Mouse (Mus musculus) left cerebral cortex, adult 9 months (tissue): ENCODE results near the gene Mtch1.
A peak's percentile ranks its signal among the peaks of the same experiment; 100 is the strongest.
"Not testable (repeated sequence)": the region's sequence is repeated elsewhere in the genome, so short reads cannot be mapped to it uniquely, and the experiment has no call there.

ENCODE experiments used
- DNase-seq, 2 experiments: peaks; one replicate each; pipeline ENCODE4 v3.0.0; 2022; ENCODE audit warnings: low spot score in 2 of 2

The Mtch1 gene

DNA sequence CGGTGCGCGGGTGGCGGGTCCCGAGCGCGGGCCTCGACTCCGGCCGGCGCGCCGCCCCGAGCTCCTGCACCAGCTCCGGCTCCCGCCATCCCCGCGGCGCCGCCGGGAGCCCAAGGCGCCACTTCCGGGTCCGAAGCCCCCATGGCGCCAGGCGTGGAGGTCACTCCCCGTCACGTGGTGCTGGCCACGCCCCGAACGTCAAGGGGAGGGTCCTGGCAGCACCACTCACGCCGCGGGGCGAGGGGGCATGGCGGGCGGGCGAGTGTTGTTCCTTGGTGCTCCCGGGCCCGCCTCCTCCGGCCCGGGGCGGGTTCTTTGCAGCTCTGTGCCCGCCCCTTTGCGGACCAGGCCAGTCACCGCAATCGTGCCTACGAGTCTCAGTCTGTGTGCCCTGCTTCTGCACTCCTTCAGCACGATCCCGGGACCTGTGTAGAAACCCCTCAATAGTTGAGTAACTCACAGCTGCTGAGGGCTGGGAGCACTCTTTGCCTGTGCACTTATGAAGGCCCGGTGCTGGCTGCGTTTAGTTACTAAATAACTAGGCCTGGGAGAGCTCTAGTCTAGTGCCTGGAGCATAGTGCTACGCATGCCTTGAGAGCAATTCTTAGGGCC is at the start of gene Mtch1:
Gene Mtch1, minus strand, starts transcription at position 290 of the 612 bp plus-strand sequence.
- peak; percentile 89 to 97 for DNase-seq

GRCm38 (mm10) chr17:29396821-29397242 is 49.1 kb upstream of the Mtch1 start:
- peak in 1 of 2 experiments; percentile 70 for DNase-seq

GRCm38 (mm10) chr17:29396056-29396799 is 48.5 kb upstream of the Mtch1 start:
- DNase-seq = no peak

- no peak for DNase-seq
These were observed 47.6 kb upstream of the Mtch1 start for GRCm38 (mm10) chr17:29395381-29395780.

DNA sequence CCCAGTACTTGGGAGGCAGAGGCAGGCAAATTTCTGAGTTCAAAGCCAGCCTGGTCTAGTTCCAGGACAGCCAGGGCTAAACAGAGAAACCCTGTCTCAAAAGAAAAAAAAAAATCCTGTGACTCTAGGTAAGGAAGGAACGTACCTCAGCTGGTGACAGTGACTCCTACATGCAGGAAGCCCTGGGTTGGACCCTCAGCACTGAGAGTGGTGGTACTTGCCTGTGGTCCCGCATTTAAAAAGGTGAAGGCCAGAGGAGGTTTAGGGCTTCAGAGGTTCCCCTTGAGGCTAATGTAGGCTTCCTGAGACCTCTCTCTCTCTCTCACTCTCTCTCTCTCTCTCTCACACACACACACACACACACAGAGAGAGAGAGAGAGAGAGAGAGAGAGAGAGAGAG is 47.0 kb upstream of the Mtch1 start:
- not testable (repeated sequence) for DNase-seq

GRCm38 (mm10) chr17:29394106-29394760 is 46.5 kb upstream of the Mtch1 start:
- DNase-seq = no peak

GRCm38 (mm10) chr17:29393335-29394089 is 45.8 kb upstream of the Mtch1 start:
- DNase-seq = no peak

- no peak for DNase-seq
These were observed 43.5 kb upstream of the Mtch1 start for GRCm38 (mm10) chr17:29391280-29391679.

GRCm38 (mm10) chr17:29388978-29389377 is 41.2 kb upstream of the Mtch1 start:
- DNase-seq = no peak

- DNase-seq = no peak
These were observed 38.0 kb upstream of the Mtch1 start for GRCm38 (mm10) chr17:29385746-29386145.

- DNase-seq = no peak
These were observed 37.2 kb upstream of the Mtch1 start for GRCm38 (mm10) chr17:29384850-29385438.

GRCm38 (mm10) chr17:29383923-29384322 is 36.2 kb upstream of the Mtch1 start:
- DNase-seq = no peak

DNA sequence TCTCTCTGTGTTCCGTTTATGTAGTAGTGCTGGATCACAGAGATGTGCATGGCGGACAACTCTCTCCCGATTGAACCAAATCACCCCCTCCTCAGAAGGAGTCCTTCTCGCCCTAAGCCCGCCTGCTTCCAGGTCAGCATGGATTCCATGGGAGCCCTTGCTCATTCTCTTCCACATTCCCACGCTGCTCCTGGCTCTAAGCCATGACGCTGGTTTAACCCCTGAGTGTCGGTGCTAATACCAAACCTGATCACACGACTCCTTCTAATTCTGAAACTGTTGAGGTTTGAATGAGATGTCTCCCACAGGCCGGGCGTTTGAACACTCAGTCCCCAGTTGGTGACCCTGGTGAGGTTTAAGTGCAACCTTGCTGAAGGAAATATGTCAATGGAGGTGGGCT is 34.7 kb upstream of the Mtch1 start:
- DNase-seq = no peak

- peak in 1 of 2 experiments; percentile 52 for DNase-seq
These were observed 33.7 kb upstream of the Mtch1 start for GRCm38 (mm10) chr17:29381472-29381871.

DNA sequence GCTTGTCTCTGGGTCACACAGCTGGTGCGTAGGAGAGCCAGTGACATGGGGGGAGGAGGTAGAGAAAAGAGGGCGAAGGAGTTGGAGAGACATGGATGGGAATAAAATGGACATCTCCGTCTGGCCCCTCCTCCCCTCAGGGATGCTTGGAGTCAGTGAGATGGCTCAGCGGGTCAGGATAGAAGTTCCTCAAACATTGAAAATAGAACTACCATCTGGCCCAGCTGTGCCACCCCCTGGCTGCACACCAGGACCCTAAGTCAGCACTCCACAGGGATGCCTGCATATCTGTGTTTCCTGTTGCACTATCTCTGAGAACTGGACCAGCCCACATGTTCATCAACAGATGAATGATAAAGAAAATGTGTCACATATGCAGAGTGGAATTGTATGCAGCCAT is 32.5 kb upstream of the Mtch1 start:
- DNase-seq = no peak

DNA sequence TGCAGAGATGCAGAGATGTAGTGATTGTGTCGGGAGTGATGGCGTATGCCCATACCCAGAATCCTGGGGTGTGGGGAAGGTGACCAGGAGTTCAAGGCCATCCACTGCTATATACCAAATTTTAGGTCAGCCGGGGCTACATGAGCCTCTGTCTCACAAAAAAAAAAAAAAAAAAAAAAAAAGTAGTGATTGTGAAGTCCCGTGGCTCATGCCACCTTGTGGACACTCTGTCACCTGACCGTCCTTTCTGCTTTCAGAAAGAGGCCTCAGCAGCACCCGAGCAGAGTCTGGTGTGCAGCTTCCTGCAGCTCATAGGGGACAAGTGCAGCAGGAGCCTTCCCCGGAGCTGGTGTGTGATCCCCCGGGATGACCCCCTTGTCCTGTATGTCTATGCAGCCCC is 30.3 kb upstream of the Mtch1 start:
- no peak for DNase-seq

- no peak for DNase-seq
These were observed 28.1 kb upstream of the Mtch1 start for GRCm38 (mm10) chr17:29375871-29376270.

- DNase-seq = peak in 1 of 2 experiments; percentile 94
These were observed 23.4 kb upstream of the Mtch1 start for GRCm38 (mm10) chr17:29370984-29371723.

- DNase-seq = no peak
These were observed 21.0 kb upstream of the Mtch1 start for GRCm38 (mm10) chr17:29368726-29369125.

- DNase-seq = no peak
These were observed 17.4 kb upstream of the Mtch1 start for GRCm38 (mm10) chr17:29365105-29365621.

DNA sequence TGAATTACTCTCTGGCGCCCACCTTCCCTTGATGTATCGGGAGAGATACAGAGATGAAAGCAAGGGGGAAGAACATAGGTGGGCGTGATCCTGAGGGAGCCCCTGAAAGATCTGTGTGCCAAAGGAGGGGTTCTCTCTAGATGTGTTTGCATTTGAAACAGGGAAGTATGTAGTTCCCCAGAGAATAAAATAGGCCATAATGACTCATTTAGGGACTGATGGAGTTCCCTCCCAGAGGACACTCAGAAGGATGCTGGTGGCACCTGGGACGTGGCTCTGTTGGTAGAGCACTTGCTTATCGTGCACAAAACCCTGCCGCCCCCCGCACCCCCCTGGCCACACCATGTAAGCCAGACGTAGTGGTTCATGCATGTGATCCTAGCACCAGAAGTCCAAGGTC is 15.4 kb upstream of the Mtch1 start:
- DNase-seq = no peak
